Mouse (Mus musculus) activated CD4-positive, CD25-positive, alpha-beta regulatory T cell, adult 9 weeks (primary cell): Measurements from ENCODE around the gene Tmem88. TPM values are rescaled to one million over a fixed set of nuclear protein-coding genes. Genes with fewer than 3 reads are reported as not detected.

Source experiments
- polyA plus RNA-seq: library from polyadenylated mRNA; unstranded; fragments of 100-300 nt; shearing (Covaris generic); gene quantifications from one replicate; pipeline ENCODE4 v1.2.1, GENCODE M21; 2017

The Tmem88 gene
- 0.42 TPM for polyA plus RNA-seq

DNA sequence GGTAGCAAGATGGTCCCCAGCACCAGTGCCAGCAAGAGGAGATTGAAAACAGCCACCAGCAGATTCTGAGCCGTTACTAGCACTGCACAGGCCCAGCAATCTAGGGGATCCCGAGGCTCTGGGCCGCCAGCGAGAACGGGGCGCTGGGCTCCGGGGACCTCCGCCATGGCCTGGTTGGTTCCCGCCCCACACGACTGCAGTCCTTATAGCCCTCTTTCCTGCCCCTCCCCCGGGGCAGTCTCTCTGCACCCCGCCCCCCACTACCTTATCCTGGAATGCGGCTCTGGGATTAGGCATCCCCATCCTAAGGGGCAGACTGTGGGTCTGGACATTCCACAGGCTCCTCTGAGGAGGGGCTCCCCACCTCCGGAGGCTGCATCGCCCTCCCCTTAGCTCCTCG, at the start of gene Tmem88:
Tmem88 (minus strand) TSS at position 176 of the 400 bp plus-strand sequence.

DNA sequence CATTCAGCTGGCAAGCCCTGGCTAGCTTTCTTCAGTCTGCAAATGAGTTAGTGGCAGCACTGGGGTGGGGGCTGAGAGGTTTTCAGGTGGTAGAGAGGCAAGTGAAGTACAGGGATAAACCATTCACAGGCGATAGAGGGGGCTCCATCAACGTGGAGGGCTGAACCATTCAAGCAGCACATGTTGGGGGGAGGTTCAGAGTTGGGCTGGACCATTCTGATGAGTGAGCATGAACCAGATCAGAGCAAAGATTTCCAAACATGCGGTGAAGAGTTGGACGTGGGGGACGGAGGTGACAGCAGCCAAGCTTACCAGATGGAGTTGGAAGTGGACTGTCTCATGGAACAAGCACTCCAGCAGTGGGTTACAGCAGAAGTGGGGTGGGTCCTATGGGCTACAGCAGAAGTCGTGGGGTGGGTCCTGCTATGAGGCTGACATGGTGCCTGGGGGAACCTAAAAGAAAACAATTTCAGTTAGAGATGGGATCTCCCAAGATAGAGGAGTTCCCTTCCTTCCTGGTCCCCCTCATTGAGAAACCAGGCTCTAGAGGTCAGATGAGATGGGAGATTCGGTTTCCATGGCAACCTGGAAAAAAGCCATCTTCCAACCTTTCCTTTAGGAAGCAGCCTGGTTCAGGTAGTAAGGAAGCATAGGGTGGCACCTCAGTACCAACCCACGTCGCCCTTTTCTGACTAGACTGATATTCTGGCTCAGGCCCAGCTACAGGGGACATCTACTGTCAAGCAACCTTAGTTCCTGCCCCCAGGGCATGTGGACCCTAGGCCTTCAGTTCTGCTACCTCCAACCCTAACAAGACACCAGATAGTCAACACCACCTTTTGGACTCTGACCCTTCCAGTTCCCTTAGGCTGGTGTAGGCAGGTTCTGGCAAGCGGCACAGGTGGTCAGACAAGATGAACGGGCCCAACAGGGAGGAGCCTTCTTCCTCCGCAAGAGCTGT, 15.5 kb upstream of the Tmem88 start, which contains the start of gene Kdm6b:
Kdm6b (minus strand) TSS at position 455 of the 961 bp plus-strand sequence.

DNA sequence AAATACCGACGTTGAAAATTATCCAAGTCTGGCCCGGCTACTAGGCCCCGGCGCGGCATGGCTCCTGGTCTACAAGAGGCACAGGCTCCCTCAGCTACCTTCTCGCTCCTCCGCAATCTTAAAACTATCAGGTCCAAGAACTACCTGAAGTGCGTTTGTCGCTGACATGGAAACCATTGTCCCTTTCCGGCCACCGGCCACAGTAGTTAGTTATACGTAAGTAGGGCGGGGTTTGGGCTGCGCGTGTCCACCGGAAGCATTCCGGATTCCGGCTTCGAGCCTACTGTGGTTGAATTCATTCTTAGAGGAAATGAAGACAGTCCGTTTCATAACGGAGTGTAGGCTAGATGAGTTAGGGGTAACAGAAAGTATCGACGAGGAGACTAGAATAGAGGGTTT, 2.8 kb downstream of the Tmem88 start, which contains the start of the genes Naa38 and Cyb5d1:
Naa38 (plus strand) TSS at position 253 of the 399 bp plus-strand sequence.
Cyb5d1 (minus strand) TSS at position 397 of the 399 bp plus-strand sequence.

DNA sequence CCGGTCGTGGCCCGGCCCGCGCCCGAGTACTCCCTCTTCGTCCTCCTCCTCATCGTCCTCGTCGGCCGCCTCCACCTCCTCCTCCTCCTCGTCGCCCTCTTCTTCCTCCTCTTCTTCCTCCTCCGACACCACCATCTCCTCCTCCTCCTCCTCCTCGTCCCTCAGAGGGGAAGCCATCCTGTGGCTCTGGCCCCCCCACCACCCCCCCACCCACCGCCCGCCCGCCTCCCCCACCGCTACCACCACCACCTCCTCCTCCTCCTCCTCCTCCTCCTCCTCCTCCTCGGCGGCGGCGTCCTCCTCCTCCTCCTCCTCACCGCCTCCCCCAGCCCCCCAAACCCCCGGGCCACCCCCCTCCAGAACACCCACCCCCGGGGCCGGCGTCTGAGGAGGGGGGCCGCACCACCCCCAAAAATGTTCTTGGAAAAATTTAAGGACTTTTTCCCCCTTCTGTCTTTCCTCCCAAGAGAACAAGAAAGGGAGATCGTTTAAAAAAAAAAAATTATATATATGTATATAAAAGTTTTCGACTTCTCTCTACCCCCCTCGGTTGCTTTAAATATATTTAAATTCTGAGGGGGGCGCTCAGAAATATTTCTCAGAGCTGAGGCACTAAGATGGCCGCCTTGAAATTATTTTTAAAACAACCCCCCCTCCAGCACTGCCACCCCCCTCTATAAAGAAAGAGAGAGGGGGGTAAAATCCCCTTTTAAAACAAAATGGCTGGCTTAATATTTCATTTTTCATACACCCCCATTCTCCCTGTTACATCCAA, 28.6 kb downstream of the Tmem88 start, which contains the start of gene Chd3:
Chd3 (minus strand) TSS at position 192 of the 775 bp plus-strand sequence.

Other genes with a start within 250 kb of the Tmem88 start
- gene Alox12b, start 241.2 kb downstream of the Tmem88 start, polyA plus RNA-seq = not detected
- 8.6 TPM for gene Alox8, start 200.4 kb downstream of the Tmem88 start, polyA plus RNA-seq
- gene Gucy2e, start 161.2 kb downstream of the Tmem88 start, polyA plus RNA-seq = 0.32 TPM
- 14.7 TPM for gene Cntrob, start 74.5 kb downstream of the Tmem88 start, polyA plus RNA-seq
- gene Trappc1, start 74.3 kb downstream of the Tmem88 start, polyA plus RNA-seq = 100 TPM
- 1.7 TPM for gene Kcnab3, start 72.0 kb downstream of the Tmem88 start, polyA plus RNA-seq
- gene Rnf227, start 57.8 kb downstream of the Tmem88 start, polyA plus RNA-seq = 3.5 TPM
- gene Chd3, start 28.8 kb downstream of the Tmem88 start, polyA plus RNA-seq = 100 TPM
- gene Naa38, start 2.7 kb downstream of the Tmem88 start, polyA plus RNA-seq = 130 TPM
- gene Cyb5d1, start 2.6 kb downstream of the Tmem88 start, polyA plus RNA-seq = 35.8 TPM
- 3.9 TPM for gene Kdm6b, start 15.4 kb upstream of the Tmem88 start, polyA plus RNA-seq
- gene Dnah2, start 150.9 kb upstream of the Tmem88 start, polyA plus RNA-seq = not detected
- 0.50 TPM for gene Efnb3, start 162.0 kb upstream of the Tmem88 start, polyA plus RNA-seq
- 34.5 TPM for gene Wrap53, start 182.0 kb upstream of the Tmem88 start, polyA plus RNA-seq
- gene Trp53, start 182.1 kb upstream of the Tmem88 start, polyA plus RNA-seq = 251 TPM
- gene Atp1b2, start 207.7 kb upstream of the Tmem88 start, polyA plus RNA-seq = not detected
- gene Shbg, start 219.7 kb upstream of the Tmem88 start, polyA plus RNA-seq = not detected
- not detected for gene Sat2, start 223.8 kb upstream of the Tmem88 start, polyA plus RNA-seq
- 8.7 TPM for gene Fxr2, start 234.8 kb upstream of the Tmem88 start, polyA plus RNA-seq